Mouse (Mus musculus) midbrain, embryonic 14.5 days (tissue): Measurements from ENCODE around the gene Cers2. TPM values are rescaled to one million over a fixed set of nuclear protein-coding genes. Genes with fewer than 3 reads are reported as not detected.

Source experiments
- ATAC-seq: fragments of 200-750 bp; cut with Nextera tagmentation; 2 replicates; pipeline ENCODE4 v1.8.0; 2017; ENCODE audit warnings: moderate number of reproducible peaks, moderate library complexity; ENCODE audit not compliant: low FRiP score, low TSS enrichment
- DNase-seq: peaks from one replicate; pipeline ENCODE4 v3.0.0-alpha.2; 2015
- H3K27ac ChIP-seq: fragments of 300-500 bp; sonication (generic); replicated peaks from 2 replicates; pipeline ENCODE4 v1.5.1; 2014; ENCODE audit warnings: mild to moderate bottlenecking, low read depth, low read length, moderate library complexity
- H3K27me3 ChIP-seq: fragments of 300-500 bp; sonication (generic); 2 replicates; pipeline ENCODE4 v1.6.1; 2014; ENCODE audit warnings: low read length, control low read depth, mixed read lengths; ENCODE audit not compliant: control insufficient read depth, insufficient read depth
- H3K36me3 ChIP-seq: fragments of 300-500 bp; sonication (generic); 2 replicates; pipeline ENCODE4 v1.6.1; 2014; ENCODE audit warnings: low read length, control low read depth; ENCODE audit not compliant: control insufficient read depth, insufficient read depth
- H3K4me1 ChIP-seq: fragments of 300-500 bp; sonication (generic); 2 replicates; pipeline ENCODE4 v1.6.1; 2014; ENCODE audit warnings: mild to moderate bottlenecking, antibody characterized with exemption, low read length, control low read depth; ENCODE audit not compliant: control insufficient read depth, insufficient read depth
- H3K4me2 ChIP-seq: fragments of 300-500 bp; sonication (generic); 2 replicates; pipeline ENCODE4 v1.6.1; 2014; ENCODE audit warnings: mild to moderate bottlenecking, low read length, moderate library complexity
- H3K4me3 ChIP-seq: fragments of 300-500 bp; sonication (generic); replicated peaks from 2 replicates; pipeline ENCODE4 v1.5.1; 2014; ENCODE audit warnings: low read depth, low read length
- H3K9ac ChIP-seq: fragments of 300-500 bp; sonication (generic); replicated peaks from 2 replicates; pipeline ENCODE4 v1.6.1; 2014; ENCODE audit warnings: mild to moderate bottlenecking, low read length, moderate library complexity
- H3K9me3 ChIP-seq: fragments of 300-500 bp; sonication (generic); 2 replicates; pipeline ENCODE4 v1.6.1; 2016; ENCODE audit warnings: low read length, control low read depth, mixed read lengths; ENCODE audit not compliant: control insufficient read depth
- WGBS: fragments of 180-500 bp; shearing (Covaris S2); extraction: QIAGEN DNeasy Blood & Tissue Kit; methylation state at CpG from one replicate; pipeline ENCODE4 v1.1.7; 2014; 5-methylcytosine and 5-hydroxymethylcytosine counted together
- polyA plus RNA-seq: library from polyadenylated mRNA; unstranded; fragments of >200 nt; fragmentation: Nextera tagmentation; extraction: Ambion mirVana; gene quantifications from 2 replicates; pipeline ENCODE4 v1.2.1, GENCODE M21; 2014

Cers2 gene
- polyA plus RNA-seq, 1 experiment from 2014 or later = 83.2 TPM

DNA sequence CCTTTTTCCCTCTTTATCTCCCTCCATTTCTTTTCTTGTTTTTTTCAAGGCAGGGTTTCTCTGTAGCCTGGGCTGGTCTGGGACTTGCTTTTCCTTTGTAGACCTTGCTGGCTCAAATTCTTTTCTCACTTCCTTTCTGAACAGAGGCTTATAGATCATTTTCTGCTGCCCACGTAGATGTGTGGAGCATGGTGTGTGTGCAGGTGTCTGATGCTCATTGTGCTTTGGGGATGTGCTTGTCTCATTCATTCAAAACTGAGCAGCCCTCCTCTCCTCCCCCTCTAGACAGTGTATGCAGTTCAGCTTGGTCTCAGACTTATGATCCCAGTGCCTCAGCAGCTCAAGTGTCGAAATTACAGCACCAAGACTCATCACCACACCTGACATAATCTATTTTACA, 4.5 kb downstream of the Cers2 start:
- H3K36me3 ChIP-seq = peaks cover 43% of the 10 kb centered on the region
- peaks cover 15% of the 10 kb centered on the region for H3K4me1 ChIP-seq
- 76% methylated on average over 2 of the region's 2 CpGs for WGBS
- no peaks in the 10 kb centered on the region for H3K27me3 ChIP-seq
- DNase-seq (no peak), ATAC-seq (no peak)
- no peaks in the 10 kb centered on the region for H3K9me3 ChIP-seq
- H3K4me3 ChIP-seq = no peak overlapping the region
- no peak overlapping the region for H3K27ac ChIP-seq
- no peak overlapping the region for H3K4me2 ChIP-seq
- no peak overlapping the region for H3K9ac ChIP-seq

DNA sequence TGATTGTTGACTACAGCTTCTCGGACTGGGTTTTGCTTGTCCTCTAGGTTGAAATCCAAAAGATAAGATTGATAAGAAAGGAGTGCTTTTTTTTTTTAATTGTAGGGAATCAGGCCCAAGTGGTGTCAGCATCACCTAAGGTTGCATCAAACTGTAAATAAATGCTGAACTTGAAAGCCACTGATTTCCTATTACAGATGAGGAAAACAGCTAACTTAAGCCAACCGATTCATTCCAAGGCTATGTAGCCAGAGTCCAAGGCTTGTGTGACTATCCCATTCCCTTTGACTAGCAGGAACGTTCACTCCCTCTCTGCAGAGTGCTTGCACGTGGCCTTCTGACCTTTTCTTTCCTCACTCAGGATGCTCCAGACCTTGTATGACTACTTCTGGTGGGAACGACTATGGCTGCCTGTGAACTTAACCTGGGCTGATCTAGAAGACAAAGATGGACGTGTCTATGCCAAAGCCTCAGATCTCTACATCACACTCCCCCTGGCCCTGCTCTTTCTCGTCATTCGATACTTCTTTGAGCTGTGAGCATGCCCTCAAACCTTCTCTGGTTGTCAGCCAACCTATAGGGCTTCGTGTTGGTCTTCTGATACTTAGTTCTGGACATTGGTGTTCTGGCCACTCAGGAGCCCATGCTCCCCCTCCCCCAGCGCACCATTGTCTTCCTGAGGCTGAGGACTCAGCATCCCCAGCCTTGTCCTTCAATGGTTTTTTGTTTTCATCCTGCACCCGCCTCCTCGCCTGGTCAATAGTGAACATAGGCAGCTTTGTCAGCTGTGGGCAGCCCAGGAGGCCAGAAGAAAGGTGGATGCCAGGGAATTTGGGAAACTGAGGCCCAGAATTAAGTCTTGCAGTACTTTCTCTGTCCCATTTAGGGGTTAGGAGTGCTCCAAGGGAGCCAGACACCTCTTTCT, 5.4 kb downstream of the Cers2 start:
- no peak for ATAC-seq
- no peak for DNase-seq
- no peak overlapping the region for H3K4me2 ChIP-seq
- no peak overlapping the region for H3K4me3 ChIP-seq
- WGBS = 77% methylated on average over 12 of the region's 12 CpGs
- peaks cover 52% of the 10 kb centered on the region for H3K36me3 ChIP-seq
- no peaks in the 10 kb centered on the region for H3K9me3 ChIP-seq
- peaks cover 15% of the 10 kb centered on the region for H3K4me1 ChIP-seq
- H3K27me3 ChIP-seq = no peaks in the 10 kb centered on the region
- H3K9ac ChIP-seq = no peak overlapping the region
- no peak overlapping the region for H3K27ac ChIP-seq

DNA sequence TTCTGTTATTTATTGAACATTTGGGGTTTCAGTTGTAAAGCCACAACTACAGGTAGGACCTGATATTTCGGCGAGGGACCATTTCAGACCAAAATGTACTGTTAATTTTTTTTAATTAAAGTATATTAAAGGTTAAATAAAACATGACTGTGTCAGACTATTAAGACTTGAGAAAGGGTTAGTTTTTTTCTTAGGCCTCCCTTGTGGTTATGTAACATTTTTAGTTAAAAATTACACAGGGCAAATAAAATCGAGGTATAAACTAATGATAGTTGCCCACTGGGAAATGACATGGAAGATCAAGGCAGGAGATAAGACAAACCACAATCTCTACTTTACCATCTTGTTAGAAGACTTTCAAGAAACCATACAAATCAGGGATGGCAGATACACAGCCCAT, 8.8 kb downstream of the Cers2 start:
- Histone ChIP-seq H3K4me3 (no peak overlapping the region), H3K36me3 (peaks cover 87% of the 10 kb centered on the region), H3K27ac (no peak overlapping the region), H3K4me2 (no peak overlapping the region), H3K27me3 (no peaks in the 10 kb centered on the region), H3K4me1 (no peaks in the 10 kb centered on the region), H3K9me3 (no peaks in the 10 kb centered on the region), H3K9ac (no peak overlapping the region)
- 97% methylated on average over 3 of the region's 3 CpGs for WGBS
- DNase-seq (no peak), ATAC-seq (no peak)

DNA sequence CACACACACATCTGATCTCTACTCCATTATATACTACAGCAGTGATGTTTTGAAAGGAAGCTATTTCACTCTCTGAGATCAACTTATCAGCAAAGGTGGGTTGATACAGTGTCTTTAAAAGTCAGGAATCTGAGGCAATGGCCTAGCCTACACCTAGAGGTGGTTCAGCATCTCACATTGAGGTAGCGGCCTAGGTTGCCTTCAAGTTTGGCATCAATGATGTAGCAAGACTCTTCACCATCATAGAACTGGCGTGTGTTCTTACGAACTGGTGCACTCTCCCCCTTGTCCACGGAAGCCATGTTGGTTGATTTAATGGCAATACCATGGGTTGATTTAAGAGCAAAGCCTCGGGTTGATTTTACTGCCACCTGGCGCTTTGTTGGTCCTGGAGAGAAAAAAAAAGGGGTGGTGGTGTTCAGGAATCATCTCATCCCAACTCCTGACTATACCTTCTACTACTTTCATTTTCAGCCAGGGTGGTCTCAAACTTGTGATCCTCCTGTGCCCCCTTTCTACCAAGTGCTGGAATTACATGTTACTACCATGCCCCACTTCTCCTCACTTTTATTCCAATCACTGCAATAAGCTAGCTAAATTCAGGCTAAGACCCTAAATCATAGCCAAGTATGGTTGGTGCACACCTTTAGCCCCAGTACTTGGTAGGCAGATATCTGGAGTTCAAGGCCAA, 10.0 kb downstream of the Cers2 start:
- Histone ChIP-seq H3K4me2 (no peak overlapping the region), H3K4me1 (no peaks in the 10 kb centered on the region), H3K4me3 (no peak overlapping the region), H3K9me3 (no peaks in the 10 kb centered on the region), H3K27ac (no peak overlapping the region), H3K9ac (no peak overlapping the region), H3K27me3 (no peaks in the 10 kb centered on the region), H3K36me3 (peaks cover 95% of the 10 kb centered on the region)
- ATAC-seq = no peak
- 95% methylated on average over 6 of the region's 6 CpGs for WGBS
- no peak for DNase-seq

DNA sequence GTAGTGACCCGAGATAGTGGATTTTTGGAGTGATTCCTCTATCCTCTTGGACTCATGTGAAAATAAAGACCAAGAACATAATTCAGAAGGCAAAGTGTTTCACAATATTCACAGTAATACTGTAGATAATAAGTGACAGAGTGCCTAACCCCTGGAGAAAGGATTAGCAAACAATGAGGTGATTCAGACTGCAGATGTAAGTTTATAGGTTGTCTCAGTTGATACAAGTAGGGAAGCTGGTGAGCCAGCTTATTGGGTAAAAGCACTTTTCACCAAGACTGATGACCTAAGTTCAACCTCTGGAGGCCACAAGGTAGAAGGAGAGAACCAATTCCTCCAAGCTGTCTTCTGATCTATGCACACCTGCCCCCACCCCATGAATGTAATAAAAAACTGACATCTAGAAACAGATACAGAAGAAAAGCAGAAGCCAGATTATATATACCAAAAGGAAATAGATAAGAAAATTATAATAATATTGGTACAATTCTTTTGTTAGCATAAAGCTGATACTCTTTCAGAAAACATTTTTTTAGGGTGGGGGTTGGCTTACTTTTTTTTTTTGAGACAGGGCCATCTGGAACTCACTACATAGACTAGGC, 14.3 kb downstream of the Cers2 start:
- H3K27me3 ChIP-seq = no peaks in the 10 kb centered on the region
- H3K36me3 ChIP-seq = peaks cover 86% of the 10 kb centered on the region
- no peaks in the 10 kb centered on the region for H3K9me3 ChIP-seq
- no peak overlapping the region for H3K4me2 ChIP-seq
- no peak overlapping the region for H3K4me3 ChIP-seq
- H3K27ac ChIP-seq = no peak overlapping the region
- no peaks in the 10 kb centered on the region for H3K4me1 ChIP-seq
- no peak for DNase-seq
- no peak overlapping the region for H3K9ac ChIP-seq
- ATAC-seq = no peak
- WGBS = 98% methylated on average over 1 of the region's 1 CpGs

DNA sequence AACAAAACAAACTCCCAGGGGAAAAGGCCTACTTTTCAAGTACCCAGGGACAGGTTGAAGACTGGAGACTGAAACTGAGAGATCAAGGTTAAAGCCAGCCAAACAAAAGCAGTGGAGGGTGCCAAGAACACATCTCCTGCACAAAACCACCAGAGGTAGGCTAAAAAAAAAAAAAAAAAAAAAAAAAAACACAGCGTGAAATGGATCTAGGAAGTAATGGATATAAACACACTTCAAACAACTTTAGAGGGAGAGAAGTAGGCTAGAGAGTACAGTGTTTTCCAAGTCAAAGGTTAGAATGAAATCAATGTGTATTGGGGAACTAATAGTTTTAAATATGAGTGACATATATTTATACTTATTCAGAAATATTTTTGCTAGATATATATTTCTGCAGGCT, 16.9 kb downstream of the Cers2 start:
- Histone ChIP-seq H3K4me2 (no peak overlapping the region), H3K36me3 (peaks cover 84% of the 10 kb centered on the region), H3K27ac (no peak overlapping the region), H3K4me3 (no peak overlapping the region), H3K27me3 (no peaks in the 10 kb centered on the region), H3K9ac (no peak overlapping the region), H3K9me3 (no peaks in the 10 kb centered on the region), H3K4me1 (no peaks in the 10 kb centered on the region)
- ATAC-seq (no peak), DNase-seq (no peak)
- WGBS = 88% methylated on average over 1 of the region's 1 CpGs

DNA sequence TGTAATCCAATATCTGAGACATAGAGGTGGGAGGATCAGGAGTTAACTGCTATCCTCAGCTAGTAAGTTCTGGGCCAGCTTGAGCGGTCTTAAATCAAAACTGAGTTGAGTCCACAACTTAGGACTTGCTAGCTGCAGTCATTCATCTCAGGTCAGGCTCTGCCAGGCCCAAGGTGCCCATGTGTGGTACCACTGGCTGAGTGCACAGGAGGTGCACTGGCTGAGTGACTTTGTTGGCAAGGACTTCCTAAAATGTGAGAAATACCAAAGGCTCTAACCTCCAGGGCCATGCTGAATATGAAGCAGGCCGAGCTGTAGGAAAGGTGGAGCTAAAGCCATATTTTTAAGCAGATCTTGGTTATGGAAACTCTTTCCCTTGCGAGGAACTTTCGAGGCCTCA, 22.8 kb downstream of the Cers2 start:
- 98% methylated on average over 4 of the region's 4 CpGs for WGBS
- no peaks in the 10 kb centered on the region for H3K9me3 ChIP-seq
- no peaks in the 10 kb centered on the region for H3K27me3 ChIP-seq
- no peak for ATAC-seq
- H3K36me3 ChIP-seq = peaks cover 98% of the 10 kb centered on the region
- no peak for DNase-seq
- H3K9ac ChIP-seq = no peak overlapping the region
- no peak overlapping the region for H3K27ac ChIP-seq
- H3K4me2 ChIP-seq = no peak overlapping the region
- no peak overlapping the region for H3K4me3 ChIP-seq
- H3K4me1 ChIP-seq = no peaks in the 10 kb centered on the region

DNA sequence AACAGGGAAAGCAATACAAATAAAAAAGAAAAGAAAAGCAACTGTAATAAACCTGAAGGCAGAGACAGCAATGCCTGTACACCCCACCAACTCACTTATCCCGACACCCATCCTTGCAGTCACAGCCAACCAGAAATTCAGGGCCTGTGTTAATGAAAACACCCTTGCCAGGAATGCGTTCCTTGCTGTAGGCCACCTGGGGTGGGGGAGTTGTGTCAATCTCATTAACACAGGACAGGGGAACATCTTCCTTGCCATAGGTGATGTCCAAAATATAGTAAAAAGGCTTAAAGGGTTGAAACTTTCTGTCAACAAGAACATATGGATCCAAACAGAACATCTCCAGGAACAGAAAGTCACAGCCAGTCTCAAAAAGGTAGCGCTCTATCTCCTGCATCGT, 23.7 kb downstream of the Cers2 start:
- 96% methylated on average over 4 of the region's 4 CpGs for WGBS
- Histone ChIP-seq H3K9ac (no peak overlapping the region), H3K4me2 (no peak overlapping the region), H3K36me3 (peaks cover 98% of the 10 kb centered on the region), H3K4me3 (no peak overlapping the region), H3K4me1 (no peaks in the 10 kb centered on the region), H3K27me3 (no peaks in the 10 kb centered on the region), H3K9me3 (no peaks in the 10 kb centered on the region), H3K27ac (no peak overlapping the region)
- DNase-seq = no peak
- ATAC-seq = no peak
